Mouse (Mus musculus) midbrain, embryonic 14.5 days (tissue): ENCODE data around the gene Ctbp2. TPM values are rescaled to one million over a fixed set of nuclear protein-coding genes. Genes with fewer than 3 reads are reported as not detected.
A peak's percentile ranks its signal among the peaks of the same experiment; 100 is the strongest.

Experiments
- ATAC-seq: fragments of 200-750 bp; cut with Nextera tagmentation; 2 replicates; pipeline ENCODE4 v1.8.0; 2017; ENCODE audit warnings: moderate number of reproducible peaks, moderate library complexity; ENCODE audit not compliant: low FRiP score, low TSS enrichment
- DNase-seq: peaks from one replicate; pipeline ENCODE4 v3.0.0-alpha.2; 2015
- H3K27ac ChIP-seq: fragments of 300-500 bp; sonication (generic); replicated peaks from 2 replicates; pipeline ENCODE4 v1.5.1; 2014; ENCODE audit warnings: mild to moderate bottlenecking, low read depth, low read length, moderate library complexity
- H3K27me3 ChIP-seq: fragments of 300-500 bp; sonication (generic); 2 replicates; pipeline ENCODE4 v1.6.1; 2014; ENCODE audit warnings: low read length, control low read depth, mixed read lengths; ENCODE audit not compliant: control insufficient read depth, insufficient read depth
- H3K36me3 ChIP-seq: fragments of 300-500 bp; sonication (generic); 2 replicates; pipeline ENCODE4 v1.6.1; 2014; ENCODE audit warnings: low read length, control low read depth; ENCODE audit not compliant: control insufficient read depth, insufficient read depth
- H3K4me1 ChIP-seq: fragments of 300-500 bp; sonication (generic); 2 replicates; pipeline ENCODE4 v1.6.1; 2014; ENCODE audit warnings: mild to moderate bottlenecking, antibody characterized with exemption, low read length, control low read depth; ENCODE audit not compliant: control insufficient read depth, insufficient read depth
- H3K4me2 ChIP-seq: fragments of 300-500 bp; sonication (generic); 2 replicates; pipeline ENCODE4 v1.6.1; 2014; ENCODE audit warnings: mild to moderate bottlenecking, low read length, moderate library complexity
- H3K4me3 ChIP-seq: fragments of 300-500 bp; sonication (generic); replicated peaks from 2 replicates; pipeline ENCODE4 v1.5.1; 2014; ENCODE audit warnings: low read depth, low read length
- H3K9ac ChIP-seq: fragments of 300-500 bp; sonication (generic); replicated peaks from 2 replicates; pipeline ENCODE4 v1.6.1; 2014; ENCODE audit warnings: mild to moderate bottlenecking, low read length, moderate library complexity
- H3K9me3 ChIP-seq: fragments of 300-500 bp; sonication (generic); 2 replicates; pipeline ENCODE4 v1.6.1; 2016; ENCODE audit warnings: low read length, control low read depth, mixed read lengths; ENCODE audit not compliant: control insufficient read depth
- WGBS: fragments of 180-500 bp; shearing (Covaris S2); extraction: QIAGEN DNeasy Blood & Tissue Kit; methylation state at CpG from one replicate; pipeline ENCODE4 v1.1.7; 2014; 5-methylcytosine and 5-hydroxymethylcytosine counted together
- polyA plus RNA-seq: library from polyadenylated mRNA; unstranded; fragments of >200 nt; fragmentation: Nextera tagmentation; extraction: Ambion mirVana; gene quantifications from 2 replicates; pipeline ENCODE4 v1.2.1, GENCODE M21; 2014

Ctbp2 gene
- polyA plus RNA-seq, 1 experiment from 2014 or later = 75.2 TPM

- 71% methylated on average over 4 of the region's 4 CpGs for WGBS
- H3K27ac ChIP-seq = peak overlapping the region; percentile 65
- H3K4me2 ChIP-seq = peak overlapping the region; percentile 1; the same call in 1 of the 2 replicates
These were observed 35.7 kb downstream of the Ctbp2 start for GRCm38 (mm10) chr7:133088411-133088810.

GRCm38 (mm10) chr7:133085408-133085807 is 38.7 kb downstream of the Ctbp2 start:
- Histone ChIP-seq H3K27ac (no peak overlapping the region), H3K4me1 (peaks cover 46% of the 10 kb centered on the region), H3K36me3 (no peaks in the 10 kb centered on the region), H3K9me3 (no peaks in the 10 kb centered on the region), H3K27me3 (no peaks in the 10 kb centered on the region), H3K4me3 (no peak overlapping the region), H3K9ac (no peak overlapping the region), H3K4me2 (no peak overlapping the region)
- no peak for DNase-seq
- ATAC-seq = no peak
- WGBS = 97% methylated on average over 3 of the region's 3 CpGs

More at GRCm38 (mm10) chr7:133088411-133088810, 35.7 kb downstream of the Ctbp2 start:
- Histone ChIP-seq H3K27me3 (no peaks in the 10 kb centered on the region), H3K9ac (no peak overlapping the region; the same call in 1 of the 2 replicates), H3K9me3 (no peaks in the 10 kb centered on the region), H3K4me3 (no peak overlapping the region), H3K4me1 (peaks cover 28% of the 10 kb centered on the region), H3K36me3 (no peaks in the 10 kb centered on the region)
- no peak for ATAC-seq
- DNase-seq = no peak

- no peak overlapping the region for H3K4me2 ChIP-seq
- H3K27ac ChIP-seq = no peak overlapping the region
- DNase-seq = no peak
- H3K9me3 ChIP-seq = no peaks in the 10 kb centered on the region
- no peaks in the 10 kb centered on the region for H3K27me3 ChIP-seq
- H3K36me3 ChIP-seq = no peaks in the 10 kb centered on the region
- no peak for ATAC-seq
- H3K4me1 ChIP-seq = peaks cover 34% of the 10 kb centered on the region
- 86% methylated on average over 13 of the region's 13 CpGs for WGBS
- no peak overlapping the region for H3K4me3 ChIP-seq
- H3K9ac ChIP-seq = no peak overlapping the region; the same call in 1 of the 2 replicates
These were observed 40.1 kb downstream of the Ctbp2 start for GRCm38 (mm10) chr7:133083936-133084614.

- WGBS = 96% methylated on average over 1 of the region's 1 CpGs
- Histone ChIP-seq H3K4me1 (peaks cover 35% of the 10 kb centered on the region), H3K4me3 (no peak overlapping the region), H3K9ac (no peak overlapping the region), H3K27ac (no peak overlapping the region), H3K4me2 (no peak overlapping the region), H3K27me3 (no peaks in the 10 kb centered on the region), H3K36me3 (no peaks in the 10 kb centered on the region), H3K9me3 (no peaks in the 10 kb centered on the region)
- ATAC-seq = no peak
- DNase-seq = no peak
These were observed 45.2 kb downstream of the Ctbp2 start for GRCm38 (mm10) chr7:133078929-133079328.

GRCm38 (mm10) chr7:133074462-133075133 is 49.6 kb downstream of the Ctbp2 start:
- 26% methylated on average over 10 of the region's 10 CpGs for WGBS
- no peak overlapping the region for H3K4me3 ChIP-seq
- DNase-seq = peak; percentile 62
- H3K27ac ChIP-seq = peak overlapping the region; percentile 67
- H3K4me1 ChIP-seq = peaks cover 48% of the 10 kb centered on the region
- ATAC-seq = no peak
- no peak overlapping the region for H3K4me2 ChIP-seq
- H3K27me3 ChIP-seq = no peaks in the 10 kb centered on the region
- H3K9me3 ChIP-seq = no peaks in the 10 kb centered on the region
- H3K36me3 ChIP-seq = 0 out of 2 replicates have a peak, but pooled peaks cover 3% of the 10 kb centered on the region
- H3K9ac ChIP-seq = no peak overlapping the region

GRCm38 (mm10) chr7:133073147-133073651 is 51.0 kb downstream of the Ctbp2 start:
- no peak overlapping the region for H3K4me3 ChIP-seq
- peaks cover 56% of the 10 kb centered on the region for H3K4me1 ChIP-seq
- no peak for DNase-seq
- 0 out of 2 replicates have a peak, but pooled peaks cover 6% of the 10 kb centered on the region for H3K36me3 ChIP-seq
- H3K27ac ChIP-seq = peak overlapping the region; percentile 45; the same call in 1 of the 2 replicates
- no peak overlapping the region for H3K9ac ChIP-seq
- WGBS = 25% methylated on average over 9 of the region's 9 CpGs
- no peak for ATAC-seq
- no peak overlapping the region; the same call in 1 of the 2 replicates for H3K4me2 ChIP-seq
- no peaks in the 10 kb centered on the region for H3K27me3 ChIP-seq
- H3K9me3 ChIP-seq = no peaks in the 10 kb centered on the region

- no peak overlapping the region for H3K27ac ChIP-seq
- peaks cover 60% of the 10 kb centered on the region for H3K4me1 ChIP-seq
- H3K9ac ChIP-seq = no peak overlapping the region
- WGBS = 17% methylated on average over 4 of the region's 4 CpGs
- no peaks in the 10 kb centered on the region for H3K9me3 ChIP-seq
- H3K4me2 ChIP-seq = peak overlapping the region; percentile 6; the same call in 1 of the 2 replicates
- DNase-seq (peak; percentile 60), ATAC-seq (no peak)
- H3K27me3 ChIP-seq = no peaks in the 10 kb centered on the region
- no peak overlapping the region for H3K4me3 ChIP-seq
- 0 out of 2 replicates have a peak, but pooled peaks cover 6% of the 10 kb centered on the region for H3K36me3 ChIP-seq
These were observed 51.6 kb downstream of the Ctbp2 start for GRCm38 (mm10) chr7:133072535-133072934.

- ATAC-seq (no peak), DNase-seq (peak; percentile 39)
- H3K27me3 ChIP-seq = no peaks in the 10 kb centered on the region
- H3K9ac ChIP-seq = peak overlapping the region; percentile 2; the same call in 1 of the 2 replicates
- WGBS = 26% methylated on average over 7 of the region's 7 CpGs
- no peak overlapping the region for H3K4me3 ChIP-seq
- H3K27ac ChIP-seq = peak overlapping the region; percentile 61
- peaks cover 46% of the 10 kb centered on the region for H3K4me1 ChIP-seq
- H3K36me3 ChIP-seq = 0 out of 2 replicates have a peak, but pooled peaks cover 6% of the 10 kb centered on the region
- peak overlapping the region; percentile 6; the same call in 1 of the 2 replicates for H3K4me2 ChIP-seq
- H3K9me3 ChIP-seq = no peaks in the 10 kb centered on the region
These were observed 56.8 kb downstream of the Ctbp2 start for GRCm38 (mm10) chr7:133067321-133067841.
